Mouse (Mus musculus): ENCODE results near the gene Ly6c2.

GRCm38 (mm10) chr15:75116525-75116924, 4.8 kb upstream of the Ly6c2 start:
- TF ChIP-seq CTCF (IDR thresholded peaks at IDR 0.05; ENCODE audit: borderline replicate concordance, insufficient read depth, low read length) (no peak), POLR2A (IDR thresholded peaks at IDR 0.05; ENCODE audit: low read depth, low read length) (no peak)
